Mouse (Mus musculus): ENCODE results near the gene Mrpl38.
"Not testable (repeated sequence)": the region's sequence is repeated elsewhere in the genome, so short reads cannot be mapped to it uniquely, and the experiment has no call there.

- not testable (repeated sequence) for TF ChIP-seq CTCF (IDR thresholded peaks at IDR 0.05; ENCODE audit: control insufficient read depth, insufficient read depth, low read length); POLR2A (IDR thresholded peaks at IDR 0.05; ENCODE audit: borderline replicate concordance, control insufficient read depth, low read depth, low read length)
Observed at GRCm38 (mm10) chr11:116121731-116122245, 16.9 kb downstream of the Mrpl38 start.
